Mouse (Mus musculus) thymus, adult 2 months (tissue): ENCODE data around the gene Tas2r135. TPM values are rescaled to one million over a fixed set of nuclear protein-coding genes. Genes with fewer than 3 reads are reported as not detected.

Source experiments
- DNase-seq: peaks from one replicate; pipeline ENCODE4 v3.0.0; 2021
- H3K27ac ChIP-seq: fragments of 200-500 bp; 2 replicates; pipeline ENCODE4 v1.5.1; 2012; ENCODE audit warnings: low read length, control low read depth; ENCODE audit not compliant: control insufficient read depth, insufficient read depth
- H3K27me3 ChIP-seq: fragments of 200-500 bp; 2 replicates; pipeline ENCODE4 v1.6.1; 2012; ENCODE audit warnings: mild to moderate bottlenecking, low read length, moderate library complexity, mixed read lengths; ENCODE audit not compliant: control insufficient read depth, insufficient read depth
- H3K36me3 ChIP-seq: fragments of 200-500 bp; 2 replicates; pipeline ENCODE4 v1.6.1; 2012; ENCODE audit warnings: mild to moderate bottlenecking, low read length, moderate library complexity; ENCODE audit not compliant: control insufficient read depth, insufficient read depth
- H3K4me1 ChIP-seq: fragments of 200-500 bp; replicated peaks from 2 replicates; pipeline ENCODE4 v1.6.1; 2012; ENCODE audit warnings: low read length; ENCODE audit not compliant: control insufficient read depth, insufficient read depth
- H3K4me3 ChIP-seq: fragments of 200-500 bp; 2 replicates; pipeline ENCODE4 v1.5.1; 2012; ENCODE audit warnings: mild to moderate bottlenecking, low read length, control low read depth, moderate library complexity; ENCODE audit not compliant: control insufficient read depth, insufficient read depth
- CTCF ChIP-seq: fragments of 200-500 bp; IDR thresholded peaks from 2 replicates; pipeline ENCODE4 v1.5.1; 2012; ENCODE audit warnings: mild to moderate bottlenecking, control low read depth, low read length, moderate library complexity, borderline replicate concordance; ENCODE audit not compliant: control insufficient read depth, poor library complexity, insufficient read depth; ENCODE audit errors: extremely low read depth
- POLR2A ChIP-seq: fragments of 200-500 bp; IDR thresholded peaks from 2 replicates; pipeline ENCODE4 v1.6.1; 2012; ENCODE audit warnings: mild to moderate bottlenecking, low read length, control low read depth, moderate library complexity; ENCODE audit not compliant: control insufficient read depth, poor library complexity, insufficient read depth; ENCODE audit errors: extremely low read depth
- WGBS: fragments of 180-500 bp; shearing (Covaris S2); methylation state at CpG from one replicate; pipeline ENCODE4 v1.1.7; 2018; 5-methylcytosine and 5-hydroxymethylcytosine counted together
- polyA plus RNA-seq: library from polyadenylated mRNA; depleted of rRNA; stranded (reverse); fragments of >200 nt; gene quantifications from 2 replicates; pipeline ENCODE4 v1.2.3, GENCODE M21; 2012; rRNA removed

Tas2r135 gene
- polyA plus RNA-seq: 0.15 TPM in 1 of 2 replicates, not detected in the other

- TF ChIP-seq CTCF (no peak), POLR2A (no peak)
- no peak within 1 kb of the TSS for H3K4me3 ChIP-seq
- DNase-seq: no peak
- WGBS: 93% methylated on average over 2 of the region's 2 CpGs
- H3K4me1 ChIP-seq: no peaks in the 10 kb centered on the region
- no peak within 1 kb of the TSS for H3K27ac ChIP-seq
- H3K27me3 ChIP-seq: no peaks in the 10 kb centered on the region
- no peaks in the 10 kb centered on the region for H3K36me3 ChIP-seq
These were observed at the start of gene Tas2r135 for GRCm38 (mm10) chr6:42405134-42405533. Gene Tas2r135, plus strand, starts transcription at chr6:42405434.

- TF ChIP-seq POLR2A (no peak), CTCF (no peak)
- DNase-seq: no peak
- WGBS: 99% methylated on average over 13 of the region's 13 CpGs
- Histone ChIP-seq H3K27ac (no peak overlapping the region), H3K4me1 (peaks cover 27% of the 10 kb centered on the region), H3K4me3 (no peak overlapping the region), H3K36me3 (peaks cover 35% of the 10 kb centered on the region), H3K27me3 (no peaks in the 10 kb centered on the region)
These were observed 49.2 kb upstream of the Tas2r135 start for GRCm38 (mm10) chr6:42355794-42356600.

GRCm38 (mm10) chr6:42356913-42357312 lies 48.3 kb upstream of the Tas2r135 start:
- TF ChIP-seq POLR2A (no peak), CTCF (no peak)
- peaks cover 35% of the 10 kb centered on the region for H3K36me3 ChIP-seq
- peaks cover 18% of the 10 kb centered on the region for H3K4me1 ChIP-seq
- H3K27me3 ChIP-seq: no peaks in the 10 kb centered on the region
- no peak for DNase-seq
- 85% methylated on average over 5 of the region's 5 CpGs for WGBS
- H3K27ac ChIP-seq: no peak overlapping the region
- no peak overlapping the region for H3K4me3 ChIP-seq

GRCm38 (mm10) chr6:42357901-42358300 lies 47.3 kb upstream of the Tas2r135 start:
- 95% methylated on average over 6 of the region's 6 CpGs for WGBS
- TF ChIP-seq POLR2A: no peak
- no peak for TF ChIP-seq CTCF
- Histone ChIP-seq H3K36me3 (peaks cover 35% of the 10 kb centered on the region), H3K4me3 (no peak overlapping the region), H3K27ac (no peak overlapping the region), H3K4me1 (peaks cover 14% of the 10 kb centered on the region), H3K27me3 (no peaks in the 10 kb centered on the region)
- no peak for DNase-seq

- no peak overlapping the region for H3K27ac ChIP-seq
These were observed 46.3 kb upstream of the Tas2r135 start for GRCm38 (mm10) chr6:42358901-42359300.

GRCm38 (mm10) chr6:42359364-42360147 lies 45.7 kb upstream of the Tas2r135 start:
- WGBS: 92% methylated on average over 9 of the region's 9 CpGs
- Histone ChIP-seq H3K4me3 (no peak overlapping the region), H3K27ac (no peak overlapping the region), H3K36me3 (peaks cover 35% of the 10 kb centered on the region), H3K27me3 (no peaks in the 10 kb centered on the region), H3K4me1 (peaks cover 1% of the 10 kb centered on the region; the same call in 1 of the 2 replicates)
- TF ChIP-seq CTCF: no peak
- no peak for TF ChIP-seq POLR2A
- DNase-seq: no peak

More at GRCm38 (mm10) chr6:42358901-42359300, 46.3 kb upstream of the Tas2r135 start:
- WGBS: 96% methylated on average over 12 of the region's 12 CpGs
- Histone ChIP-seq H3K36me3 (peaks cover 35% of the 10 kb centered on the region), H3K27me3 (no peaks in the 10 kb centered on the region), H3K4me1 (peaks cover 8% of the 10 kb centered on the region), H3K4me3 (no peak overlapping the region)
- DNase-seq: no peak
- no peak for TF ChIP-seq CTCF
- no peak for TF ChIP-seq POLR2A
